Mouse (Mus musculus) liver, embryonic 14.5 days (tissue): ENCODE measurements around the gene Shf. TPM values are rescaled to one million over a fixed set of nuclear protein-coding genes. Genes with fewer than 3 reads are reported as not detected.

ENCODE experiments used
- ATAC-seq: fragments of 200-750 bp; cut with Nextera tagmentation; 2 replicates; pipeline ENCODE4 v1.8.0; 2017; ENCODE audit warnings: moderate number of reproducible peaks, mild to moderate bottlenecking, moderate library complexity; ENCODE audit not compliant: insufficient read depth
- DNase-seq, 3 experiments: peaks; one replicate each; pipeline ENCODE4 v3.0.0-alpha.2; 2012 to 2013; ENCODE audit warnings: low read depth in 3 of 3, low spot score in 3 of 3
- H3K27ac ChIP-seq: fragments of 300-500 bp; sonication (generic); 2 replicates; pipeline ENCODE4 v1.5.1; 2014; ENCODE audit warnings: moderate library complexity, mild to moderate bottlenecking, control low read depth, inconsistent platforms
- H3K27me3 ChIP-seq: fragments of 300-500 bp; sonication (generic); 2 replicates; pipeline ENCODE4 v1.6.1; 2014; ENCODE audit warnings: mild to moderate bottlenecking, low read length, moderate library complexity; ENCODE audit not compliant: control insufficient read depth, insufficient read depth
- H3K36me3 ChIP-seq: fragments of 300-500 bp; sonication (generic); replicated peaks from 2 replicates; pipeline ENCODE4 v1.6.1; 2014; ENCODE audit warnings: low read depth; ENCODE audit not compliant: control insufficient read depth, insufficient read depth
- H3K4me1 ChIP-seq, 2 experiments: fragments of 200-500 bp in 1 of 2; fragments of 300-500 bp in 1 of 2; sonication (generic) in 1 of 2; replicated peaks; 2 replicates each; pipeline ENCODE4 v1.6.1; 2012 to 2014; ENCODE audit warnings: antibody characterized with exemption in 1 of 2, inconsistent platforms in 1 of 2, low read length in 1 of 2; ENCODE audit not compliant: control insufficient read depth in 2 of 2, insufficient read depth in 2 of 2
- H3K4me2 ChIP-seq: fragments of 300-500 bp; sonication (generic); 2 replicates; pipeline ENCODE4 v1.6.1; 2014; ENCODE audit warnings: low read depth, mild to moderate bottlenecking, control low read depth, moderate library complexity
- H3K4me3 ChIP-seq, 2 experiments: fragments of 200-500 bp in 1 of 2; fragments of 300-500 bp in 1 of 2; sonication (generic) in 1 of 2; 2 replicates each; pipeline ENCODE4 v1.5.1; 2012 to 2014; ENCODE audit warnings: low read depth in 2 of 2, low read length in 2 of 2, mild to moderate bottlenecking in 2 of 2, control low read depth in 1 of 2, inconsistent platforms in 1 of 2, moderate library complexity in 1 of 2; ENCODE audit not compliant: insufficient read depth in 1 of 2
- H3K9ac ChIP-seq: fragments of 300-500 bp; sonication (generic); replicated peaks from 2 replicates; pipeline ENCODE4 v1.6.1; 2014; ENCODE audit warnings: mild to moderate bottlenecking, control low read depth, moderate library complexity
- H3K9me3 ChIP-seq: fragments of 300-500 bp; sonication (generic); 2 replicates; pipeline ENCODE4 v1.6.1; 2016; ENCODE audit warnings: low read length, mixed read lengths; ENCODE audit not compliant: control insufficient read depth
- CTCF ChIP-seq: IDR thresholded peaks from 2 replicates; pipeline ENCODE4 v1.5.1; 2016; ENCODE audit warnings: antibody characterized with exemption, low read depth, control low read depth
- EP300 ChIP-seq: IDR thresholded peaks from 2 replicates; pipeline ENCODE4 v1.6.1; 2016; ENCODE audit warnings: antibody characterized with exemption, low read depth
- WGBS: fragments of 180-500 bp; shearing (Covaris S2); extraction: QIAGEN DNeasy Blood & Tissue Kit; methylation state at CpG from one replicate; pipeline ENCODE4 v1.1.7; 2014; ENCODE audit not compliant: insufficient replicate concordance; 5-methylcytosine and 5-hydroxymethylcytosine counted together
- polyA plus RNA-seq, 2 experiments: library from polyadenylated mRNA; depleted of rRNA in 1 of 2; stranded (reverse) in 1 of 2; unstranded in 1 of 2; fragments of >200 nt; fragmentation: Nextera tagmentation in 1 of 2; extraction: Ambion mirVana in 1 of 2; gene quantifications; 2 replicates each; pipeline versions ENCODE4 v1.2.1 to v1.2.3; 2012 to 2014

Gene Shf
- polyA plus RNA-seq, 2 experiments = 1.8 to 7.1 TPM

- Histone ChIP-seq H3K36me3 (no peaks in the 10 kb centered on the region; the same call in 1 of the 2 replicates), H3K4me2 (no peak overlapping the region), H3K27ac (no peak overlapping the region), H3K9me3 (no peaks in the 10 kb centered on the region), H3K4me3 (no peak overlapping the region), H3K4me1 (peaks cover 17 to 20% of the 10 kb centered on the region in 2 experiments), H3K9ac (no peak overlapping the region), H3K27me3 (no peaks in the 10 kb centered on the region)
- WGBS = 49% methylated on average over 10 of the region's 10 CpGs
- DNase-seq (no peak), ATAC-seq (no peak)
- TF ChIP-seq EP300 = no peak
- TF ChIP-seq CTCF = no peak
Observed at GRCm38 (mm10) chr2:122361868-122362621, 6.9 kb downstream of the Shf start.

DNA sequence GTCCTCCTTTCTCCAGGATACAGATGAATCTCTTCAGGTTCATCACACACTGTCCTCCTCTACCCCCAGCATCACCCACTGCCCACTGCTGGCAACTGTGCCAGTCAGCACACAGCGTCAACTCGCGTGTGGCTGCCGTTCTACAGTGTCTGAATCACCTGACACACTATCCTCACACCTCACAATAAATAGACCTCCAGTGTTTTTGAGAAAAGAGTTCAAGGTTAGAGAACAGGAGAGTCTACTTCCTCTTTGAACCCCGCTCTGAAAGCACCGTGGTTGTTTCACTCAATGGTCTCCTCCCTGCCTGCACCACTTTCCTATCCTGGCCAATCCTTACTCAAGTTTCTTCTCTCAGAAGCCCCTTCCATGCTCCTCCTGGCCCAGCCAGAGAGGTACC lies 7.8 kb downstream of the Shf start:
- Histone ChIP-seq H3K4me3 (no peak overlapping the region), H3K27ac (no peak overlapping the region), H3K9ac (no peak overlapping the region), H3K27me3 (no peaks in the 10 kb centered on the region), H3K36me3 (no peaks in the 10 kb centered on the region; the same call in 1 of the 2 replicates), H3K9me3 (no peaks in the 10 kb centered on the region), H3K4me2 (no peak overlapping the region), H3K4me1 (peaks cover 17 to 20% of the 10 kb centered on the region in 2 experiments)
- WGBS = 70% methylated on average over 6 of the region's 6 CpGs
- no peak for DNase-seq
- TF ChIP-seq CTCF = no peak
- TF ChIP-seq EP300 = no peak
- ATAC-seq = no peak

GRCm38 (mm10) chr2:122360310-122360709 lies 8.7 kb downstream of the Shf start:
- TF ChIP-seq CTCF (no peak), EP300 (no peak)
- Histone ChIP-seq H3K9me3 (no peaks in the 10 kb centered on the region), H3K4me1 (peaks cover 15 to 18% of the 10 kb centered on the region in 2 experiments), H3K27ac (no peak overlapping the region), H3K36me3 (no peaks in the 10 kb centered on the region; the same call in 1 of the 2 replicates), H3K4me2 (no peak overlapping the region), H3K27me3 (no peaks in the 10 kb centered on the region), H3K4me3 (no peak overlapping the region), H3K9ac (no peak overlapping the region)
- DNase-seq (no peak), ATAC-seq (no peak)
- 84% methylated on average over 6 of the region's 6 CpGs for WGBS

GRCm38 (mm10) chr2:122356187-122356586 lies 12.8 kb downstream of the Shf start:
- no peak for TF ChIP-seq EP300
- no peak for TF ChIP-seq CTCF
- ATAC-seq = no peak

DNA sequence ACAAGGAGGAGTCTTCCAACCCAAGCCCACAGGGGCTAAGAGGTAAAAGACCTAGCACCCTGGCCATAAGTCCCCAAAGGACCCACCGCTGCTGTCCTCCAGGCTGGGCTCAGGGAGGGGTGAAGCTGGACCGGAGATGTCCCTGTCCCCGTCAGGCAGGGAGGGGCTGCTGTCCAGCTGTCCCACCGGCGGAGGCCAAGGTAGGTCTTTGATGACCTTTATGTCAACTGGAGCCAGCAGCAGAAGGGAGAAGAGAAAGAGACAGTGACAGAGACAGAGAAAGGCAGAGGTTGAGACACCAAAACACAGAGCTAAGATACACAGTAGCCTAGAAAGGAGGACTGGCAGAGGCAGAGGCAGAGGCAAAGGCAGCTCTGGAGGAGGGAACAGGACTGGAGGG lies 13.6 kb downstream of the Shf start:
- 83% methylated on average over 5 of the region's 5 CpGs for WGBS
- Histone ChIP-seq H3K4me3 (no peak overlapping the region), H3K9ac (no peak overlapping the region), H3K36me3 (no peaks in the 10 kb centered on the region; the same call in 1 of the 2 replicates), H3K27me3 (no peaks in the 10 kb centered on the region), H3K4me2 (no peak overlapping the region), H3K9me3 (no peaks in the 10 kb centered on the region), H3K4me1 (no peaks in the 10 kb centered on the region; a peak in 1 of 4 replicates), H3K27ac (no peak overlapping the region)
- TF ChIP-seq EP300 (no peak), CTCF (no peak)
- ATAC-seq (no peak), DNase-seq (no peak)

More at GRCm38 (mm10) chr2:122356187-122356586, 12.8 kb downstream of the Shf start:
- no peaks in the 10 kb centered on the region for H3K4me1 ChIP-seq
- H3K9me3 ChIP-seq = no peaks in the 10 kb centered on the region
- no peak for DNase-seq
- 62% methylated on average over 3 of the region's 3 CpGs for WGBS
- no peak overlapping the region for H3K27ac ChIP-seq
- H3K9ac ChIP-seq = no peak overlapping the region
- no peak overlapping the region for H3K4me2 ChIP-seq
- no peaks in the 10 kb centered on the region; the same call in 1 of the 2 replicates for H3K36me3 ChIP-seq
- no peak overlapping the region for H3K4me3 ChIP-seq
- H3K27me3 ChIP-seq = no peaks in the 10 kb centered on the region
